Mouse (Mus musculus): ENCODE measurements at regions not wholly inside any gene's neighbourhood (a gene's known extent, or its start where the extent isn't known, plus 50 kb on each side); places are given as distances from the start of the nearest gene placed in this dataset.
"Not testable (repeated sequence)": the region's sequence is repeated elsewhere in the genome, so short reads cannot be mapped to it uniquely, and the experiment has no call there.

GRCm38 (mm10) chr4:6600766-6601367 is 1638.0 kb downstream of the Car8 start:
- no peak for DNase-seq

GRCm38 (mm10) chr4:6596321-6596720 is 1642.5 kb downstream of the Car8 start:
- no peak for DNase-seq

- DNase-seq = not testable (repeated sequence)
Observed at GRCm38 (mm10) chr4:6592890-6593289, 1646.0 kb downstream of the Car8 start.

- peak; percentile 15 to 32 for DNase-seq
Observed at GRCm38 (mm10) chr4:6561604-6562357, 1677.1 kb downstream of the Car8 start.

GRCm38 (mm10) chr4:6539626-6540025 is 1699.2 kb downstream of the Car8 start:
- peak; percentile 11 to 46 for DNase-seq

GRCm38 (mm10) chr4:6532441-6532840 is 1706.4 kb downstream of the Car8 start:
- DNase-seq = no peak

GRCm38 (mm10) chr4:6517626-6518025 is 1721.2 kb downstream of the Car8 start:
- DNase-seq = no peak

GRCm38 (mm10) chr4:6514823-6515222 is 1721.7 kb upstream of the Impad1 start:
- peak; percentile 44 to 69 for DNase-seq

- DNase-seq = no peak
Observed at GRCm38 (mm10) chr4:6513635-6514034, 1720.5 kb upstream of the Impad1 start.

GRCm38 (mm10) chr4:6512749-6513364 is 1719.7 kb upstream of the Impad1 start:
- DNase-seq = peak; percentile 77 to 81

GRCm38 (mm10) chr4:6508091-6508490 is 1714.9 kb upstream of the Impad1 start:
- no peak for DNase-seq

Data from adrenal gland, postnatal 36 days (tissue).